Mouse (Mus musculus): ENCODE results near the gene Adamts20. TPM values are rescaled to one million over a fixed set of nuclear protein-coding genes. Genes with fewer than 3 reads are reported as not detected.

Adamts20 gene
- polyA plus RNA-seq, 1 experiment from 2014 or later, result 2.0 TPM

DNA sequence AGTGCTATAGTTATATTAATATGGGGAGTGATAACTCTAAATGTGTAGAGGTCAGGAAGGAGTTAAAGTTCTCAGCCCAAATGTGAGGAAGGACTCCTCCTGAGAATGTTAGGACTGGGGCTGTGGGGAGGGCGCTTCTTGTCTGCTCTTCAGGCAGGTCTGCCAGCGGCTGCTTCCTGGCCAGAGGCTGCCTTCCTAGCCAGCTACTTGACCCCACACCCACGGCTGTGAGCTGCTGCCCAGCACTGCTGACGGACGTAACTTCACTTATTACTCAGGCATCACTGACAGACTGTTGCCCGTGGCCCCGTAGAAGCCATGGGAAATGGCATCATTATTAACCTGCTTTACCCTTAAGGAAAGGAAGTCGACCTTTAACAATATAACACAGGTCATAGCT is 242.1 kb downstream of the Adamts20 start:
- no peak for ATAC-seq
- Histone ChIP-seq H3K9ac (ENCODE audit: low read depth, low read length) (no peak overlapping the region), H3K36me3 (ENCODE audit: control insufficient read depth, insufficient read depth, low read length) (no peaks in the 10 kb centered on the region), H3K4me2 (ENCODE audit: low read length) (no peak overlapping the region), H3K27me3 (ENCODE audit: control insufficient read depth, insufficient read depth, low read depth, low read length) (no peaks in the 10 kb centered on the region), H3K9me3 (replicated peaks; ENCODE audit: control insufficient read depth, low read length, poor library complexity, severe bottlenecking) (no peaks in the 10 kb centered on the region), H3K4me3 (ENCODE audit: low read depth, low read length) (no peak overlapping the region), H3K27ac (ENCODE audit: low read length) (no peak overlapping the region), H3K4me1 (ENCODE audit: control insufficient read depth, insufficient read depth, low read length) (no peaks in the 10 kb centered on the region; the same call in 1 of the 2 replicates)
- 51% methylated on average over 8 of the region's 8 CpGs for WGBS

GRCm38 (mm10) chr15:94220686-94221085 is 244.5 kb downstream of the Adamts20 start:
- Histone ChIP-seq H3K36me3 (ENCODE audit: control insufficient read depth, insufficient read depth, low read length) (no peaks in the 10 kb centered on the region), H3K4me1 (ENCODE audit: control insufficient read depth, insufficient read depth, low read length) (no peaks in the 10 kb centered on the region; the same call in 1 of the 2 replicates), H3K27ac (ENCODE audit: low read length) (no peak overlapping the region), H3K27me3 (ENCODE audit: control insufficient read depth, insufficient read depth, low read depth, low read length) (no peaks in the 10 kb centered on the region), H3K9me3 (replicated peaks; ENCODE audit: control insufficient read depth, low read length, poor library complexity, severe bottlenecking) (no peaks in the 10 kb centered on the region), H3K9ac (ENCODE audit: low read depth, low read length) (no peak overlapping the region), H3K4me3 (ENCODE audit: low read depth, low read length) (no peak overlapping the region), H3K4me2 (ENCODE audit: low read length) (no peak overlapping the region)
- 80% methylated on average over 8 of the region's 8 CpGs for WGBS
- no peak for ATAC-seq

Other genes with a start within 250 kb of the Adamts20 start
- gene Pus7l, start 78.1 kb upstream of the Adamts20 start, polyA plus RNA-seq (2015; fragmentation: Nextera tagmentation; extraction: Ambion mirVana), result 5.8 and 6.4 TPM in 2 replicates
- 1.3 and 1.5 TPM in 2 replicates for gene Irak4, start 78.2 kb upstream of the Adamts20 start, polyA plus RNA-seq (2015; fragmentation: Nextera tagmentation; extraction: Ambion mirVana)
- 71.4 and 79.5 TPM in 2 replicates for gene Twf1, start 124.5 kb upstream of the Adamts20 start, polyA plus RNA-seq (2015; fragmentation: Nextera tagmentation; extraction: Ambion mirVana)
- gene Tmem117, start 163.8 kb upstream of the Adamts20 start, polyA plus RNA-seq (2015; fragmentation: Nextera tagmentation; extraction: Ambion mirVana), result 13.2 and 17.8 TPM in 2 replicates